Mouse (Mus musculus): Measurements from ENCODE around the gene Arhgef10l. TPM values are rescaled to one million over a fixed set of nuclear protein-coding genes. Genes with fewer than 3 reads are reported as not detected.

The Arhgef10l gene
- total RNA-seq, 2 experiments from 2014 or later = 22.8 to 83.3 TPM

GRCm38 (mm10) chr4:140695146-140695545 is 29.3 kb upstream of the Arhgef10l start:
- ATAC-seq (ENCODE audit: poor library complexity, severe bottlenecking) = no peak

GRCm38 (mm10) chr4:140694551-140695060 is 28.8 kb upstream of the Arhgef10l start:
- no peak for ATAC-seq (ENCODE audit: poor library complexity, severe bottlenecking)

DNA sequence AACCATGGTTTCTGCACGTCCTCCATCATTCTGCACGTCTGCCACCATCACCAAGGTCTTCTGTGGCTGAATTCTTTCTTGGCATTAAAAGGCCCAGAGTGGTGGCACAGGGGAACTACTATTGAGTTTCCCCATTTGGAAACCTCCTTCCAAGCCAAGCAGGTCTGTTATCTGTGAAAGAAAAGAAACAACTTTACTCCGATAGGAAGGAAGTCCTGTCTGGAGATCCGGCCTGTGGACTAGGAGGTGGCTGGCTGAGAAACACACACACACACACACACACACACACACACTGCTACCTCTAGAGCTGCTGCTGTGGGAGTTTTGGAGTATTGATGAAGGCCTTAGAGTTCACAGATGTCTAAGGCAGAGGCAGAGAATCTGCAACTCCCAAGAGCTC is 27.7 kb upstream of the Arhgef10l start:
- ATAC-seq (ENCODE audit: poor library complexity, severe bottlenecking) = no peak

GRCm38 (mm10) chr4:140691481-140691880 is 25.7 kb upstream of the Arhgef10l start:
- no peak for ATAC-seq (ENCODE audit: poor library complexity, severe bottlenecking)

- peak; percentile 64; the same call in 1 of the 2 replicates for ATAC-seq (ENCODE audit: poor library complexity, severe bottlenecking)
Observed at GRCm38 (mm10) chr4:140689873-140690655, 24.3 kb upstream of the Arhgef10l start.

DNA sequence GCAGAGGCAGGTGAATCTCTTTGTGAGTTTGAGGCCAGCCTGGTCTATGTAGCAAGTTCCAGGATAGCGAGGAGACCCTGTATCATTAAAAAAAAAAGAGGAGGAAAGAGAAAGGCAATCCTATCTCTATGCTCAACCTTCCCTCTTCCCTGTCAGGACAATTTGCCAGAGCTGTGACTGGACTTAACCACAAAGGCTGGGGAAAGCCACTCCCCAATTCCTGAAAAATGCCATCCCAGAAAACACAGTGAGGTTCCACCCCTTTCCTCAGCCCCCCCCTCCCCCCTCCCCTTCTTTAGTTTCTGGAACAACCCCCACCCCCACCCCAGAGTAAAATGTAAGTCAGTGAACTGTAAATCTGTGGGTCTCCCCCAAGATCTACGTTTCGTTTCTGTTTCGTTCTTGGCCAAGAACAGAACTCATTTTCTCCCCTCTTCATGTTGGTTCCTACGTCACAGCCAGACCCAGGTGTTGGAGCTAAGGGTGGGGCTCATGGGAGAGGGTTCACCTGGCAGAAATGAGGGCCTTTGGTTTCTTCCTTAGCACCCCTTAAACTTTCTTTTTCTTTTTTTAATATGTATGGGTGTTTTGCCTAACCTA is 23.1 kb upstream of the Arhgef10l start:
- no peak for ATAC-seq (ENCODE audit: poor library complexity, severe bottlenecking)

DNA sequence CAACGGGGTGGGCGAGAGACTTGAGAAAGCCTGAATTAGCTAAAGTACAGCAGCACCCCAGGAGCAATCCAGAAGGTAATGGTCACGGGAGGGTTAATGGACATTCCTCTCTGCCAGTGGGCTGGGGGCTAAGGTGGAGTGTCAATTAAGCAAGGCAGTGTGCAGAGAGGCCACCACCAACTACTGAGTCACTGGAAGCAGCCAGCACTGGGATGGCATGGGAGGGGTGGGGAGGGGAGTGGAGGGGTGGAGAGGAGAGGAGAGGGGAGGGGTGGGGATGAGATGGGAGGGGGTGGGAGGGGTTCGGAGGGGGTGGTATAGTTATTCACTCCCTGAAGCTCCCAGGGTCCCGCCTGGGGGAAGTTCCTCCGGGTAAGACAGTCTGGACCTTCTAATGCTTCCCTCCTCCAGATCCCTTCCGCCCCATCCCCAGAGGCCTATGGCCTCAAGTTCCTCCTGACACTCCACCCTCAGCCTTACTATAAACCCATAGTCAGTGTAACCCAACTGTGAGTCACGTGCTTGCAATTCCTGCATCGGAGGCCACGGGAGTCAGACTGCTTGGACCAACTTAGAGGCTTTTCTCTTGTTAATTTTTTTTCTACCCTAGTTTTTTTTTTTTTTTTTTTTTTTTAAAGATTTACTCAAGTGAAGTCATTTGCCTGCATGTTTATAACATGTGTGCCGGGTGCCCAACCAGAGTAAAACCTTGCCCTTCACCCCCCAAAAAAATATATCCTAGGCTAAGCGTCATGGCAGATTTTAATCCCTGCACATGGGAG is 22.4 kb upstream of the Arhgef10l start:
- peak; percentile 26; the same call in 1 of the 2 replicates for ATAC-seq (ENCODE audit: poor library complexity, severe bottlenecking)

DNA sequence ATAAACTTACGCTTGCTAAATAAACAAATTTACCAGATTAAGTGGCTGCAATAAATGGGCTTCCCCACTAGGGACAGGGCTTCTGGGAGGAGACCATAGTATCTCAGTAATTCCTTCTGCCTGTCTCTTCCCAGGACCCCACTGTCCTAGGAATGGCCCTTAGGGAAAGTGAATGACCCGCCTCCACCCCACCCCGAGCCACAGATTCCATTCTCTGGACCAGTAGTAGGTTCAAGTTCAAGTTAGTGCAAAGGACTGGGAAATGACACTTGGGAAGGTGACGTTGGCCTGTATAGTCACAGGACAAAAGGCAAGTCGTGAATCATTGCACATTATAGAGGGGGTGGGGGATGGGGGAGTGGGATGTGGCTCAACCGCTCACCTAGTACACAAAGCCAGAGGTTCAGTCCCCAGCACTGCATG is 19.1 kb upstream of the Arhgef10l start:
- ATAC-seq (ENCODE audit: poor library complexity, severe bottlenecking) = peak; percentile 19; the same call in 1 of the 2 replicates

- ATAC-seq (ENCODE audit: poor library complexity, severe bottlenecking) = peak; percentile 77
Observed at GRCm38 (mm10) chr4:140684141-140684871, 18.5 kb upstream of the Arhgef10l start.

- ATAC-seq (ENCODE audit: poor library complexity, severe bottlenecking) = no peak
Observed at GRCm38 (mm10) chr4:140683608-140684007, 17.8 kb upstream of the Arhgef10l start.

DNA sequence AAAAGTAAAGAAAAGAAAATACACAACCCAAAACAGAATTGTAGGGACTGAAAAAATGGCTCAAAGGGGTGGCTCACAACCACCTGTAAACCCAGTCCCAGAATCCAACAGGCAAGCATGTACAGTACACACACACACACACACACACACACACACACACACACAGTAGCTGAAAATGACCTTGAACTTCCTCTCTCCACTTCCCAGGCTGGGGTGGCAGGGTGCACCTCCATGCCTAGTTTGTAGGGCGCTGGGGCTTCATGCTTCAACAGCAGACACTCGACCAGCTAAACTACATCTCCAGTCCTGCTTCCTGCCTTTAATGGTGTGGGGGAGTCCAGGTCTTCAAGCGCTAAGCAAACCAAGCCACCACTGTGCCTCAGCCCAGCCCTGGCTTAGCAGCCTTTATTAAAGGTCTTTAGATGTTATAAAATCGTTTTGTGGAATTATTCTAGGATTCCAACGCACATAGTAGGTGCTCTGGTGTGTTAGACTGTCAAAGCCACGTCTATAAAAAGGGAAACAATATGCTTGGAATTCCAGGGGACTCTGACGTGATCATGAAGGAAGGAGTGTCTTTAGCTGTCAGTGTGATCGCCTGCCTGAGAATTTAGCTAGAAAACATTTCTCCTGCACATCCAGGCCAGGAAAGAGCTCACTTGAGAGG is 15.1 kb upstream of the Arhgef10l start:
- no peak for ATAC-seq (ENCODE audit: poor library complexity, severe bottlenecking)

DNA sequence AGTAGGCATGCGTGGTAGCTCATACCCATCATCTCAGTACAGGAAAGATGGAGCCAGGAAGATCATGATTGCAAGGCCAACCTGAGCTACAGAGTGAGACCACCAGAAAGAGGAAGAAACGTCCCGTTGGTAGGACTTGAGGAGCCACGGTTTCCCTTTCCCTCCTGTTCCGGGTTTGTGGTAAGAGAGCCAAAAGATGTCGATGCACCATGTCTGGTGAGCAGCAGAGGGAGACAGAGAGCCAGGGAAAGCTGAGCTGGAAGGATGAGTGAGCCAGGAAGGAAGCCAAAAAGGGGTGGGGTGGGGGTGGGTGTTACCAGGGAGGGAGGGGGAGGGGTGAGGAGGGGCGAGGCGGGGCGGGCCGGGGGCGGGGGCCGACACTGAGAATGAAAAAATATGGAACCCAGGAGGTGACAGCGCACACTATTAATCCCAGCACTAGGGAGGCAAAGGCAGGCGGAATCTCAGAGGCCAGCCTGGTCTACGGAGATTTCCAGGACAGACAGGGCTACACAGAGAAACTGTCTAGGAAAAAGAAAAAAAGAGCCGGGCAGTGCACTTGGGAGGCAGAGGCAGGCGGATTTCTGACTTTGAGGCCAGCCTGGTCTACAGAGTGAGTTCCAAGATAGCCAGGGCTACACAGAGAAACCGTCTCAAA is 14.0 kb upstream of the Arhgef10l start:
- peak; percentile 87 for ATAC-seq (ENCODE audit: poor library complexity, severe bottlenecking)

GRCm38 (mm10) chr4:140679038-140679437 is 13.2 kb upstream of the Arhgef10l start:
- 0 out of 2 replicates have a peak, but pooled peaks have one; percentile 33 for ATAC-seq (ENCODE audit: poor library complexity, severe bottlenecking)

DNA sequence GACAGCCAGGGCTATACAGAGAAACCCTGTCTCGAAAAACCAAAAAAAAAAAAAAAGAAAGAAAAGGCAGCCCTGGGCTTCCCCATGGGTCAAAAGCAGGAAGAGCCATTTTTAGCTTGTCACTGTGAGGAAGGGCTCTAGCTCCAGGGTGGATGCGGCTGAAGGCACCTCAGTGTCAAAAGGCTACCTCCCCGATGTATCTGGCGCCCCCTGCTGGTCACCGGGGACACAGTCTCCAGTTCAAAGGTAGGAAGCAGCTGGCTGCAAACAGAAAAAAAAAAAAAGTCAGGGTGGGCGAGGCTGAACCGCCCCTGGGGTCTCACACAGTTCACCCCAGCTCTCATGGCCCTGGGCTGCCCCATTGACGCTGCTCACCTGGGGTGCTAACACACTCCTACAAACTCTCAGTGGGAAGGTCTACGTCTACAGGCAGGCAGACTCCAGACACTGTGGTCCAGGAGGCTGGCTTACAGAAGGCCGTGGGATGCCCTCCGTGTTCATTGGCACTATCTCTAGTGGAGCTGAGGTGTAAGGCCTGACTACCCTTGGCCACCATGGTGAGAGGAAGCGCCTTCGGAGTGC is 8.6 kb upstream of the Arhgef10l start:
- peak; percentile 91 for ATAC-seq (ENCODE audit: poor library complexity, severe bottlenecking)

- no peak for ATAC-seq (ENCODE audit: poor library complexity, severe bottlenecking)
Observed at GRCm38 (mm10) chr4:140673527-140674264, 7.9 kb upstream of the Arhgef10l start.

GRCm38 (mm10) chr4:140667802-140668201 is 2.0 kb upstream of the Arhgef10l start:
- no peak for ATAC-seq (ENCODE audit: poor library complexity, severe bottlenecking)

- ATAC-seq (ENCODE audit: poor library complexity, severe bottlenecking) = no peak
Observed at GRCm38 (mm10) chr4:140665053-140665452, 759 bp downstream of the Arhgef10l start.

- ATAC-seq (ENCODE audit: poor library complexity, severe bottlenecking) = peak; percentile 24; the same call in 1 of the 2 replicates
Observed at GRCm38 (mm10) chr4:140662882-140663585, 2.8 kb downstream of the Arhgef10l start.
